Mouse (Mus musculus): ENCODE data around the gene Grm4.
A peak's percentile ranks its signal among the peaks of the same experiment; 100 is the strongest.

Gene Grm4

DNA sequence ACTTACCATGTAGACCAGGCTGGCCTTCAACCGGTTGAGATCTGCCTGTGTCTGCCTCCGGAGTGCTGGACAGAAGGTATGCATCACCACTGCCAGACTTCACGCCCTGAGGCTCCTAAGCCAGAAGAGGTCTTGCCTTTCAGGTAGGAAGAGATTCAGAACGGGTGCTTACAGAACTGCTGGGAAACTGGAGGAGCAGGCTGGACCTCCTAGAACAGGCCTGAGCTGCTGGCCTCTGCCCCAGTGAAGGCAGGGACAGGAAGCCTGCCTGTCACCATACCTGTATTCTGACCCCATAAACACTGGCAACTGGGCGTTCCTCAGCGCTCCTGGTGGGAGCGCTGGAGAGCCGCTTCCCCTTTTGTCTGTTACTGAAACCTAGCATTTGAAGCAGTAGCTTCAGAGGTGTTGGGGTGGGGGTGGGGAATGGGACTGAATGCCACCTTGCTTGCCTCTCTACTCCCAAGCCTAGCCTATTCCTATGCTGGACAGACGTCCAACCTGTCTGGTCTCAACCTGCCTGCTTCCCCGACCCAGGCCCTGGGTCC lies 30.3 kb upstream of the Grm4 start:
- no peak for DNase-seq (ENCODE audit: low read depth)

DNA sequence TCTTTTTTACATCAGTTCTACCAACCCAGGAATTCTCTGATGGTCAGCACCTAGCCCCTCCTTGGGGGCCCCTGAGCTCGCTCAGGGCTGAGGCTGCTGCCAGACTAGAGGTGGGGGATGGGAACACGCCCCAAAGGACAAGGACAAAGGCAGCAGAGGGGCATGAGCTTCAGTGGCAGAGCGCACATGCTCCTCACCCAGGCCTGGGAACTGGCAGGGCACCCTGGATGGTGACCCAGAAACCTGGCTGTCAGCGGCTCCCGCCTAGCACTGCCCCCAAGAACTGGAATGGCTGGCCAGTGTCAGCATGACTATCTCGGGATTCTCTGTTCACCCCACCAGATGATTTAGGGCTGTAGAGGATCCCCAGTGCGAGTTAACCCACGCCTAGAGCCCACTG lies 28.0 kb upstream of the Grm4 start:
- DNase-seq (ENCODE audit: low read depth) = no peak

DNA sequence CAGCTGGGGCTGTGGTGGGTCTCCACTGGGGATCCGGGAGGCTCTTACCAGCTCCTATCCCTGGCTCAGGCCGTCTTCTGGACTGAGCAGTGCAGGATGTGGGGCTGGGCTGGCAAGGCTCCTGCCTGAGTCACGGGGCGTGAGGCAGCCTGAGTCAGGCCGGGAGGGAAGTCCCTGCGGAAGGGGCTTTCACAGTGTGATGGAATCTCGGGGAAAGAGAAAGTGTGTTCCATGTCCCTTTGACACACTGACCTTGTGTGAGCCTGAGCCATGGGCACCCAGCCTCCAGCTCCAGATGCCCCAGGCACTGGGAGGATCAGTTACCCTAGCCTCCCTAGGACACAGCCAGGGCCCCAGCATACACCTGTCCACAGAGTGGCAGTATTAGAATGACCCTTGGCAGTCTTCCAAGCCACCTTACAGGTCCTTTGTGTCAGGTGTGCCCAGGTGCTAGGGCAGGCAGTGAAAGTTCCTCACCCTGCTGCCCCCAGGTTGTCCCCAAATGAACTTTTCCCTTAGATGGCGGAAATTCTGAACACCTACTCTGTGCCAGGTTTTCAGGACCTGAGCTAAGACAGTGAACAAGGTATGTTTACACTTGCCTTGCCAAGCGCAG lies 26.2 kb upstream of the Grm4 start:
- peak; percentile 78 for DNase-seq (ENCODE audit: low read depth)

DNA sequence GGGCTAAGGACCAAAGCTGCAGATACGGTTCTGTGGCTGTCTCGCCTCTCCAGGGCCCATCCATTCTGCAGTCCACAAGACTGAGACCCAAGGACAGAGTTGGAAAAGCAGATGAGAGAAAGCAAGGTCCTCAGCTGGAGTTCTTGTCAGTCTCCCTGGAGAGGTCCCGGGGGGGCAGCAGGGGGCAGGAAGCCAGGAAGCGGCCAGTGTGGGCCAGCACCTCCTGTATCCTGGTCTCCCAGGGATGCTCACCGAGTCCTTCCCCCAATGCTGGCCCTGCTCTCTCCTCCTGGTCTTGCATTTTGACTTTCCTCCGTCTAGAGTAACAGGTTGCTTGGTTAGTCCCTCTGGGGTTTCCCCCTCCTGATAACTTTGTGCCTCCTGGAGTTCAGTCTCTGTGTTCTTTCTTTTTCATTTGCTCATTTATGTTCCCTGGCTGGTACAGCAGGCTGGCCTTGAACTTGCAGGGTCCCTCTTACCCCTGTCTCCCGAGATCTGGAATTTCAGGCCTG lies 25.4 kb upstream of the Grm4 start:
- no peak for DNase-seq (ENCODE audit: low read depth)

DNA sequence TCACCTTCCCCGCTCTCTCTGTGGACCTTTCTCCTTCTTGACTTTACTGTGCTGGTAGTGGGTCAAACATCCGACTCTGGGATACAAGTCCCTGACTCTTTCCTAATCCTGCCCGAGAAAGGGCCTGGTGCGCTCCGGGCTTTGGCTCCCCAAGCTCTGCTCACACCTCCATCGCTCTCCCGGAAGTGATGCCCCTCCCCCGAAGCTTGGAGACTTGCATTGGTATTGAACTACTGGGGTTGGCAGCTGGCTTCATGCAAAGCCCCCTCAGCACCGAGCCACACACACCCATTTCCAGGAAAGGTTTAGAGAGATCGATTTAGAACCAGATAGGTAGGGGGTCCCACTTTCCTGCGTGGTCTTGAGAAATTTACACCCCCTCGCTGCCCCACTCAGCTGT lies 24.8 kb upstream of the Grm4 start:
- no peak for DNase-seq (ENCODE audit: low read depth)

DNA sequence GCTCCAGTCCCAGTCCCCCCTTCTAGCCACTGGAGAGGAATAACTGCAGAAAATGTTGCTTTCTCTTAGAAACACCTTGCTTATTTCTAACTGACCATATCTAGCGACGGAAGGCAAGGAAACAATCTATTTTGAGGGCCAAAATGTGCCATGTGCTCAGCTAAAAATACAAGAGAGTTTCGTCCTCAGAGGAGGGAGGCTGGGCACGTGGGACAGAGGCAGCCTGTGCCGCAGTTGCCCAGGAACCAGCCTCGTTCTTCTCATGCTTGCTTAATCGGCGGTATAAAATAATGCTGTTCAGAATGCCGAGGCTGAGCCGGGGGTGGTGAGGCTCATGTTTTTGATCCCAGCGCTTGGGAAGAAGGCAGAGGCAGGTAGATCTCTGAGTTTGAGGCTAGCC lies 23.3 kb upstream of the Grm4 start:
- no peak for DNase-seq (ENCODE audit: low read depth)

DNA sequence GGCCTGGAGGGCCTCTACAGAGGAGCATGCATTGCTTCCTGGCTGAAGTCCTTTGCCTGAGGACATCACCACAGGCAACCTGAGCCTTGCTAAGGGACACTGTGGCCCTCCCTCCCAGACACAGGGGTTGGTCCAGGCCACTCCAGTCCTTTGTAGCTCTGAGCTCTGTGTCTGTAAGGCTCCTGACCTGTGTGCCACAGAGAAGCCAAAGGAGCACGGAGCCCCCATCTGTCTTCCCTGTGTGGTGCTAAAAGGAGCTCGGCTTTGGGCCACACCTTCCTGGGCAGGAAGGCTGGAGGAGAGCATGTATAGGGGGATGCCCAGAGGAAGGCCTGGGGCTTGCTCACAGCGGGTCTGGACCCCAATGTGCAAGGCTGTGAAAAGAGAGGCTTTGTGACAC lies 20.8 kb upstream of the Grm4 start:
- DNase-seq (ENCODE audit: low read depth) = no peak

DNA sequence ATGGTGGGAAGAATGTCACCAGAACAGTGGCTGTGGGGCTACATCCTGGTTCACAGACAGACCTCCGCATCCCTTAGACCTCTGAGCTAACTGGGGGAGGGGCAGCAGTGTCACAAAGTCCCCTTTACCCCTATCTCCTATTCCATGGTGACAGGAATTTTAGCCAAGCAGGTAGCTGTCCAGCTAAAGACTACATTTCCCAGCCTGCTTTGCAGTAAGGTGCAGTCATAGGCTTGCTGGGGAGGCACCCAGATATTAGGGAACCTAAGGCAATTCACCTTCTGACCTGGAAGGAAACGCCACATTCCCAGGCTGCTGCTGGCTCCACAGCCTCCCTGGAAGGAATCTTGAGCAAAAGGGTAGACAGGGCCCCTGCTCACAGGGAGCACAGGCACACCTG lies 20.1 kb upstream of the Grm4 start:
- no peak for DNase-seq (ENCODE audit: low read depth)

DNA sequence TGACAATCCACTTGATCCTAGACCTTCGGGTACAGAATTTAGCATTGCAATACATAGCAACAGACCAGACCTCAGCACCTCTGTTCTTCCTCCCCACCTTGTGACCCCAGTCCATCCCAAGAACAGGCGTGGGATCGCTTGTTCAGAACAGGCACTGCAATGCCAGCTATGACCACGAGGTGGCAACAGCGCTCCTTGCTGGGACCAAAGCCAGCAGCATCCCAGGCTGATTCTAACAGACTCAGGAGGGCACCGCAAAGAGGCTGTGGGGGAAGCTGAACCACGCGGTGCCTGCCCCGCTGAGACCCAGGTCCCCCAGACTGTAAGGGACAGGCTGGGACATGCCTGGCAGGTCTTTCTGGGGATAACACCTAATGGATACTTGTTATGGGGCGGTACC lies 13.5 kb upstream of the Grm4 start:
- DNase-seq (ENCODE audit: low read depth) = peak; percentile 86

DNA sequence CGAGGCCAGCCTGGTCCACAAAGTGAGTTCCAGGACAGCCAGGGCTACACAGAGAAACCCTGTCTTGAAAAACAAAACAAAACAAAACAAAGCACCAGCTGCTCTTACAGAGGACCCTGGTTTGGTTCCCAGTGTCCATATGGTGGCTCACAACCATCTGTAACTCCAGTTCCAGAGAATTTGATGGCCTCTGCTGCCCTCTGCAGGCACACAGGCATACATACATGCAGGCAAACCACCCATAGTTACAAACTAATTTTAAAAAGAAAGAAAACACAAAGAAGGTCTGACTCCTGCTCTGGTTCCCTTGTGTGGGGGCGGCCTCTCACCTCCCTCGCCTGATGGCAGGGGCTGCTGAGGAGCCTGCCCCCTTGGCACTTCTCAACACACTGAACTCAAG lies 12.2 kb upstream of the Grm4 start:
- DNase-seq (ENCODE audit: low read depth) = peak; percentile 54

DNA sequence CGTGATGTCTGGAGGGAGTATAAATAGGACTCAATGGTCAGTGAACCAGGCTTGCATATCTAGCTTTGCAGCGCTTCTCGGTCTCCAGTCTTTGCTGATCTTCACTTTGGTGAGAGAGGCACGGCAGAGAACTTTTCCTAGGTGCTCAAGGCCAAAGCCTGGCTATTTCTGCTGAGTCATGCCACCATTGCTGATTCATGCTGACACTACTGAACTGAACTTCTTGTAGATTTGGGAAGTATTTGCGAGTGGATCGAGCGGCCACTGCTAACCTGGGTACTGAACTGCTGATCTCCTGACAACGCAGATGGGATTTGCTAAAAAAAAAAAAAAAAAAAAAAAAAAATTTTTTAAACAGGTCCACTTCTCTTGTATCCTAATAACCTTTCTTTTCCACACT lies 10.9 kb upstream of the Grm4 start:
- DNase-seq (ENCODE audit: low read depth) = peak; percentile 59

DNA sequence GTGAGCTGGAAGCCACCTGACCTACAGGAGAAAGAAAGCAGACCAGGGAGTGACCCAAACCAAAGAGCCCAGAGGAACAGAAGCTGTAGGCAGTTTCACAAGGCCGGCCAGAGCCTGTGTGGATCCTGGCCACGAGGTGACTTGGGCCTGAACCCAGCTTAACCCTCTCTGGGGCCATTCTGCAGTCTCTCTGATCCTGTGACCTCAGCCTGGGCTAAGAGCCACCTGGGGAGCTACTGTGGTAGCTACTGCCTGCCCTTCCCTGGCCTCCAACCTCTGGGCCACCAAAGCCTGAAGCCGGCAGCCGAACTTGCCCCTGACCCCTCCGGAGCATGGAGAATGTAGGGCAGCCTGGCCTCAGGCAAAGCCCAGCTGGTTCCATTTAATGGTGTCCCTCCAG lies 7.6 kb upstream of the Grm4 start:
- no peak for DNase-seq (ENCODE audit: low read depth)

DNA sequence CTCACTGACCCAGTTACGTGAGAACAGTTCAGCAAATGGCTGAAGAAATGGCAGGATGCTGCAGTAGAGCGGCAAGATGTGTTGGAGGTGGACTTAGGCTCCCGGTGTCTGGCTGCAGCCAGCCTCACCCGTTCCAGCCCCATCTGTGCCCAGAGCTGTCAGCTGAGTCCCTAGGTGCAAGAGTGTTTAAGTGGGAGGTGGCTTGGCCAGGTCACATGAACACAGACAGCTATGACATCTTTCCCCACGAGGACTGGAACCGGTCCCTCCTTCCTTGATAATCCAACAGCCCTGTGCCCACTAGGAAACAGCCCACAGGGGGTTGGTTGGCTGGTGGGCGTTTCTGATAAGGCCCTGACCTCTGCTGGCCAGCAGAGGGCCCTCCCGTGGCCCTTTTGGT lies 6.8 kb upstream of the Grm4 start:
- no peak for DNase-seq (ENCODE audit: low read depth)

DNA sequence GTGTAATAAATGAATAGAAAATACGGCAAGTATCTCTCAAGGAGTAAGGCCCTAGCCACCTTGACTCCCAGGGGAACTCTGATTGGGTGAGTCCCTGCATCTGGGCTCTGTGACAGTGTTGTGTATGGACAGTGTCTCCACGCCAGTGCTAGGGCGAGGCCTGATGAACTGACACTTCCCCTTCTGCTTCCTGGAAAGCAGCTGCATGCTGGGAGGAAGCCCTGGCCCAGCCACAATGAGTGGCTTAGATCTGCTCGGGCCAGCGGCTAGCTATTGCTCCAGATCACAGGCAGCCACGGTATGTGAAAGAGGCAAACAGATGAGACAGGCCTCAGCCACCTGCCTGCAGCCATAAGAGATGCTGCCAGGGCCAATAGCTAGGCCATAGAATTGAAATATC lies 6.0 kb upstream of the Grm4 start:
- peak; percentile 58 for DNase-seq (ENCODE audit: low read depth)

DNA sequence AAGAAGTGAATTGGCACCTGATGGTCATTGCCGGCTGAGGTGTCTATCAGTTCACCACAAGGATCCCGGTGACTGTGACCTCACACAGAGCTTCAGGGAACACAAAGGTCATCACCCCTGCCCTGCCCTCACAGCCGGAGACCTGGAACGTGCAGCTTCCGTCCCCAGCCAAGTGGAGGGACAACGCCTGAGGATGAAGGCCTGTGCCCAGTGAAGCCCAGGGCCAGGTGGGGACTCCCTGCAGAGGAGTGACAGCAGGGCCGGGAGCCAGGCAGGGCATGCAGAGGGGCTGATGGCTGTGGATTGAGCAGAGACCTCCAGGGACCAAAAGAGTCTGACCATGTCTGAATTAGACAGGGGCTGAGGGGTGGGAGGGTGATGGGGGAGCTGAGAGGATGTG lies 1.9 kb upstream of the Grm4 start:
- DNase-seq (ENCODE audit: low read depth) = no peak

DNA sequence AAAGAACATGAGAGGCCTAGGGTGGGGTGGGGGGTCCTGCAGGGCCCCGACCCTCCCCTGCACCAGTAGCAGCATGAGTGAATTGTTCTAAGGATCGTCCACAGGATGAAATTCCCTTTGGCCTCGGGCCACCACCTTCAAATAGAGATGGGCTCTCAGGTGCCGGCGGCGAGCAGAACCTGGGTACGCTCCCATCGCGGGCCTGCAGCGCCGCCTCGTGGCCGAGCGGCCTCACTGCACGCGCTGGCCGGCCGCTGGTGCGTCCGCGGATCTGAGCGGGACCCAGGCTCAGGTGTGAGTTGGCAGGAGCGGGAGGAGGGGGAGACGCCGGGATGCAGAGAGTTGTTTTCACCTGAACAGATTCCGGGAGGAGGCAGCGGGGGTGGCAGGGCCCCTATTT lies 646 bp downstream of the Grm4 start:
- peak; percentile 48 for DNase-seq (ENCODE audit: low read depth)

DNA sequence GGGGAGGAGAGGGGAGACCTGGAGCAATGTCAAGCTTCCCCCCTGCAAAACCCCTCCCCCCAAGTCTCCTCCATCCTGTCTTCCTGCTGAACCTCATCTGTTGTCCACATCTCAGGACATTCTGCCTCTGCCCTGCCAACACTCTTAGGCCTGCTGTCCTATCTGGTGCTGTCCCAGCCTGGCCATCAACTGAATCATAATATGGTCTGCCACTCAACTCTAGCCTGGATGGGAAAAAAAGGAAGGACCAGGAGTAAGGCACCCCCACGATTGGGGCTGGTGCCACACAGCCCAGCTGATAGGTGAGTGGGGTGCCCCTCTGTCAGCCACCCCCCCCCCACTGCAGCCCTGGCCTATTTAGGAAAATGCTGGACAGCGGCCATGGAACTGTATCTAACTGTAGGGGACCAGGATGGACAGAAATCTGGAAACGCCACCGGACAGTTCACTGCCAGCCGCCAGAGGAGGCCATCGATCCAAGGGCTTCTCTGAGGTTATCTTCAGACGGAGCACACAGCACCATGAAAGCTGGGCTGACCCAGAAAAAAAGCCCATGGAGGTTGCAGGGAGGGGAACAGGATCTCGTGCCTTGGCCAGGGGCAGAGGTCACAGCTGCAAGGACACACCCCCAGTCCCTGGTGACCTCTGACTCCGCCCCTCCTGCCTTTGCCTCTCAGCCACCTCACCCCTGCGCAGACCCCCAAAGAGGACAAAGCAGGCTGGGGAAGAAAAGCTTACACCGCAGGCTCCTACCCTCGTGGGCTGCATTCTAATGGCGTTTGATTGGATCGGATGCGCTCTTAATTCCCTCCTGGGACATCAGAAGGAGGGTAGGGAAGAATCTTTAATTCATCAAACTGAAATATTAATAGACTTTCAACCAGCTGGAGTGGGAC lies 2.3 kb downstream of the Grm4 start:
- no peak for DNase-seq (ENCODE audit: low read depth)

DNA sequence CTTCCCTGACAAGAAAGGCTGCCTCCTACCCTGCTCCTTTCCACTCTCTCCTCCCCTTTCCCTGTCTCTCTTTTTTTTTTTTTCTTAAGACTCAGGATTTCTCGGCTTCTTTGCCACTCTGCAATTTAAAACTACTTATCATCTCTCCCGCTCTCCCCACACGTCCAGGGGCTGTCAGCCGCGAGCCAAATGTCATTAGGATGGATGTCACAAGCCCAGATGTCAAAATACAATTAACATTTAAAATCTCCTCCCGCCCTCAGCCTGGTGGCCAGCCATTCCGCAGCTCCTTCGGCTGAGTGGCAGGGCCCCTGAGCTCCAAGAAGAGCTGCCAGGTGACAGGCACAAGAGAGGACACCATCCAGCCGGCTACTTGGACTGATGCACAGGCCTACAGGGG lies 2.9 kb downstream of the Grm4 start:
- DNase-seq (ENCODE audit: low read depth) = no peak

DNA sequence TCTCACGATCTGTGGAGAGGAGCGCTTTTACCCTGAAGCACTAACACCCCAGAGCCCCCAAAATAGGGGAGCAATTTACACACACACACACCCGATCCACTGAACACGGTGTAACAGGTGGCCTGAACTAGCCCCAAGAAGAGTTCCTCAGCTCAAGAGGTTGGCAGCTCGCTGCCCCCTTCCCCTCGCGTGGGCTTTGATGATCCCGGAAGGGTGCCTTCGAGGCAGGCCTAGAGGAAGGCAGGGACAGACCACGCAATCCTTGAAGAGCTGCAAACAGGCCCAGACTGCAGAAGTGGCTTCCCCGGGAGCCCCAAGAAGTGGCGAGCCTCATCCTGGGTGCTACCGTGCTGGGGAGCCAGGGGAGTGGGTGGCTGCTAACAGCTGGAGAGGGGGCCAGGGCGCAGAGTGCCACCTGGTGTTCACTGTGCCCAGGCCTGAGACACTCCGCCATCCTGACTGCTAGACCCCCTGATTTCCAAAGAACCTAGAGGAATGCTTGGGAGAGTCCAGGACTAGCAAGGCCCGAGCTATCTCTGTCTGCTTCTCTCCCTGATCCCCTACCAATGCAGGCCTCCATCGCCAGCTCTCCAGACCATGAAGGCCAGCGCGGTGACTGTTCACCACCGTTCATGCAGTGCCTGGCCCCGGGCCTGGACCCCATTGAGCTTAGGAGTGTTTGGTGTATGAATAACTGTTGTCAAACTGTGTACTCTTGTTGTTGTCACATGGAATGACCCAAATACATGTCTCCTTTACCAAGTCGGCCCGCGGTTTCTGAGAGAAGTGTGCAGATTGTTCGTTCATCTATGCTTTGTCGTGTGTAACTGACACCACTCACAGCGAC lies 7.1 kb downstream of the Grm4 start:
- no peak for DNase-seq (ENCODE audit: low read depth)

DNA sequence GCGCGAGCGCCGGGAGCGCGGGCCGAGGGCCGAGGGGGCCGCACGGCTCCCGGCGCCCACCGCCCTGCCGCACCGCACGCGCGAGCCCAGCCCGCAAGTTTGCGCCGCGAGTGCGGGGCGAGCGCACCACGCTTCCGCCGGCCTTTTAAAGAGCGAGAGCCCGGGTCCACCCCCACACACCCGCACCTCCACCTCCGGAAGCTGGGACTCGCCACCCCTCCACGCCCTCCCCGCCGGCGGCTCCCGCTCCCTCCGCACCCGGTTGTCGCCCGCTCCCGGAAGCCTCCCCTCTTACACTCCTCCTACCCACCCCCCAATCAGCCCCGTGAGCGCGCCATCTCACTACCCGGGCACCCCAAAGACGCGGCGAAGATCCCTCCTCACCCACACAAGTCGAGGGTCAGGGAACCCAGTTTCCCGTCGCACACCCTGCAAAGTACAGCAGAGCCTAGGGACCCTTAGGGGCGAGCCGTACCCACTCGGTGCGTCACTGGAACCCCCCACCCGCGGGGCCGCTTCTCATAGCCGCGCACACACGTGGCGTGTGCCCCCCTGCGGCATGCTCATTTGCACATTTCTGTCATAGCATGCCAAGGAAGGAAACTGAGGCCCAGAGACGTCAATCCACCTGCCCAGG lies 7.8 kb downstream of the Grm4 start:
- no peak for DNase-seq (ENCODE audit: low read depth)

DNA sequence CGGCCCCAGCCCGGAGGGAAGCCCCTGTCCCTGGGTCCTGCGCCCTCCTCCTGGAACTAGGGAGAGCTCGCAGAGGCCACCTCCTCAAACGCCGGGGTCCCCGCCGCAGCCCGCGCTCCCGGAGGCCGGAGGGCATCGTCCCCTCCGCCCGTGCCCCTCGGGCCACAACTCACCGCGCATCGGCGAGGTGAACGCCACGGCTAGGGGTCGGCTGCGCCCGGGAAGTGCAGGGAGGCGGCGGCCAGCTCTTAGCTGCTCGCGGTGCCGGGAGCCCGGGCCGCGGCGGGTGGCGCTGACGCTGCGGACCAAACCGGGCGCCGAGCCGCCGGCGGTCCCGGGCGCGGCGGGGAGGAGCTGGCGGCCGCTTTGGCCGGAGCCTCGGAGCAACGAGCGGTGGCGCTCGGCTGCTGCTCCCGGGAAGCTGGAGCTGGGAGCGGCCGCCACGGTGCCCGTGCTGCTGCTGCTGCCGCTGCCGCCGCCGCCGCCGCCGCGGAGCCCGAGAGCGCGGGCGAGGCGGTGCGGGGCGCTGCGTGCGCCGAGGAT lies 8.5 kb downstream of the Grm4 start:
- DNase-seq (ENCODE audit: low read depth) = no peak
